Mouse (Mus musculus) hindbrain, embryonic 11.5 days (tissue): ENCODE data around the gene Fam207a. TPM values are rescaled to one million over a fixed set of nuclear protein-coding genes. Genes with fewer than 3 reads are reported as not detected.

ENCODE experiments used
- ATAC-seq: fragments of 200-750 bp; cut with Nextera tagmentation; 2 replicates; pipeline ENCODE4 v1.8.0; 2017; ENCODE audit warnings: mild to moderate bottlenecking, moderate TSS enrichment, moderate library complexity; ENCODE audit not compliant: low FRiP score
- DNase-seq: peaks from one replicate; pipeline ENCODE4 v3.0.0-alpha.2; 2015; ENCODE audit warnings: low spot score
- H3K27ac ChIP-seq: fragments of 300-500 bp; sonication (generic); 2 replicates; pipeline ENCODE4 v1.5.1; 2014; ENCODE audit warnings: mild to moderate bottlenecking, low read depth, low read length
- H3K27me3 ChIP-seq: fragments of 300-500 bp; sonication (generic); 2 replicates; pipeline ENCODE4 v1.6.1; 2014; ENCODE audit warnings: mild to moderate bottlenecking, low read length, moderate library complexity, mixed read lengths; ENCODE audit not compliant: control insufficient read depth, insufficient read depth
- H3K36me3 ChIP-seq: fragments of 300-500 bp; sonication (generic); 2 replicates; pipeline ENCODE4 v1.6.1; 2014; ENCODE audit warnings: mild to moderate bottlenecking, low read length, moderate library complexity, mixed read lengths; ENCODE audit not compliant: control insufficient read depth, insufficient read depth
- H3K4me1 ChIP-seq: fragments of 300-500 bp; sonication (generic); replicated peaks from 2 replicates; pipeline ENCODE4 v1.6.1; 2014; ENCODE audit warnings: low read length, mixed read lengths; ENCODE audit not compliant: control insufficient read depth, insufficient read depth
- H3K4me2 ChIP-seq: fragments of 300-500 bp; sonication (generic); replicated peaks from 2 replicates; pipeline ENCODE4 v1.6.1; 2014; ENCODE audit warnings: mild to moderate bottlenecking, low read depth, low read length
- H3K4me3 ChIP-seq: fragments of 300-500 bp; sonication (generic); 2 replicates; pipeline ENCODE4 v1.5.1; 2014; ENCODE audit warnings: low read depth, low read length
- H3K9ac ChIP-seq: fragments of 300-500 bp; sonication (generic); 2 replicates; pipeline ENCODE4 v1.6.1; 2014; ENCODE audit warnings: low read depth, low read length
- H3K9me3 ChIP-seq: fragments of 300-500 bp; sonication (generic); 2 replicates; pipeline ENCODE4 v1.6.1; 2016; ENCODE audit warnings: low read length; ENCODE audit not compliant: control insufficient read depth
- WGBS: fragments of 180-500 bp; shearing (Covaris S2); extraction: QIAGEN DNeasy Blood & Tissue Kit; methylation state at CpG from one replicate; pipeline ENCODE4 v1.1.7; 2014; 5-methylcytosine and 5-hydroxymethylcytosine counted together
- polyA plus RNA-seq: library from polyadenylated mRNA; unstranded; fragments of >200 nt; fragmentation: Nextera tagmentation; extraction: Ambion mirVana; gene quantifications from 2 replicates; pipeline ENCODE4 v1.2.1, GENCODE M21; 2014

Fam207a gene
- polyA plus RNA-seq, 1 experiment from 2014 or later = 34.6 TPM

- 40% methylated on average over 12 of the region's 12 CpGs for WGBS
These were observed 6.0 kb downstream of the Fam207a start for GRCm38 (mm10) chr10:77509403-77510187.

GRCm38 (mm10) chr10:77508744-77509143, 6.8 kb downstream of the Fam207a start:
- Histone ChIP-seq H3K27ac (no peak overlapping the region), H3K36me3 (no peaks in the 10 kb centered on the region), H3K27me3 (no peaks in the 10 kb centered on the region), H3K4me2 (no peak overlapping the region), H3K4me3 (no peak overlapping the region), H3K9me3 (no peaks in the 10 kb centered on the region), H3K9ac (no peak overlapping the region), H3K4me1 (no peaks in the 10 kb centered on the region; the same call in 1 of the 2 replicates)
- no peak for DNase-seq
- no peak for ATAC-seq
- 92% methylated on average over 3 of the region's 3 CpGs for WGBS

More at GRCm38 (mm10) chr10:77509403-77510187, 6.0 kb downstream of the Fam207a start:
- H3K4me1 ChIP-seq = no peaks in the 10 kb centered on the region; the same call in none of the 2 replicates
- H3K27ac ChIP-seq = no peak overlapping the region
- no peak overlapping the region for H3K9ac ChIP-seq
- DNase-seq = peak; percentile 93
- no peaks in the 10 kb centered on the region for H3K9me3 ChIP-seq
- H3K27me3 ChIP-seq = no peaks in the 10 kb centered on the region
- no peak overlapping the region for H3K4me3 ChIP-seq
- peak; percentile 87 for ATAC-seq
- H3K4me2 ChIP-seq = no peak overlapping the region
- no peaks in the 10 kb centered on the region for H3K36me3 ChIP-seq

- DNase-seq (no peak), ATAC-seq (no peak)
- Histone ChIP-seq H3K27me3 (no peaks in the 10 kb centered on the region), H3K9me3 (no peaks in the 10 kb centered on the region), H3K4me3 (no peak overlapping the region), H3K9ac (no peak overlapping the region), H3K27ac (no peak overlapping the region), H3K4me1 (no peaks in the 10 kb centered on the region; the same call in 1 of the 2 replicates), H3K4me2 (no peak overlapping the region), H3K36me3 (no peaks in the 10 kb centered on the region)
- WGBS = 97% methylated on average over 4 of the region's 4 CpGs
These were observed 7.8 kb downstream of the Fam207a start for GRCm38 (mm10) chr10:77507779-77508178.

GRCm38 (mm10) chr10:77506961-77507577, 8.5 kb downstream of the Fam207a start:
- 90% methylated on average over 13 of the region's 13 CpGs for WGBS
- H3K4me1 ChIP-seq = no peaks in the 10 kb centered on the region; the same call in 1 of the 2 replicates
- DNase-seq (no peak), ATAC-seq (no peak)
- H3K27me3 ChIP-seq = no peaks in the 10 kb centered on the region
- no peak overlapping the region for H3K4me2 ChIP-seq
- no peak overlapping the region for H3K27ac ChIP-seq
- H3K4me3 ChIP-seq = no peak overlapping the region
- H3K9ac ChIP-seq = no peak overlapping the region
- peaks cover 3% of the 10 kb centered on the region; the same call in 1 of the 2 replicates for H3K36me3 ChIP-seq
- H3K9me3 ChIP-seq = no peaks in the 10 kb centered on the region

GRCm38 (mm10) chr10:77506526-77506925, 9.1 kb downstream of the Fam207a start:
- no peak overlapping the region for H3K9ac ChIP-seq
- ATAC-seq (no peak), DNase-seq (no peak)
- peaks cover 4% of the 10 kb centered on the region; the same call in 1 of the 2 replicates for H3K36me3 ChIP-seq
- H3K4me3 ChIP-seq = no peak overlapping the region
- 91% methylated on average over 5 of the region's 5 CpGs for WGBS
- no peaks in the 10 kb centered on the region; the same call in 1 of the 2 replicates for H3K4me1 ChIP-seq
- no peak overlapping the region for H3K4me2 ChIP-seq
- no peaks in the 10 kb centered on the region for H3K27me3 ChIP-seq
- H3K9me3 ChIP-seq = no peaks in the 10 kb centered on the region
- H3K27ac ChIP-seq = no peak overlapping the region

- H3K4me3 ChIP-seq = no peak overlapping the region
- H3K9ac ChIP-seq = no peak overlapping the region
- no peak overlapping the region for H3K27ac ChIP-seq
- 98% methylated on average over 6 of the region's 6 CpGs for WGBS
- H3K4me1 ChIP-seq = no peaks in the 10 kb centered on the region; the same call in 1 of the 2 replicates
- DNase-seq (no peak), ATAC-seq (no peak)
- no peaks in the 10 kb centered on the region for H3K27me3 ChIP-seq
- H3K36me3 ChIP-seq = peaks cover 7% of the 10 kb centered on the region; the same call in 1 of the 2 replicates
- H3K4me2 ChIP-seq = no peak overlapping the region
- no peaks in the 10 kb centered on the region for H3K9me3 ChIP-seq
These were observed 11.4 kb downstream of the Fam207a start for GRCm38 (mm10) chr10:77504143-77504542.

GRCm38 (mm10) chr10:77502967-77503922, 12.3 kb downstream of the Fam207a start:
- no peak overlapping the region for H3K4me3 ChIP-seq
- no peak overlapping the region for H3K4me2 ChIP-seq
- H3K4me1 ChIP-seq = no peaks in the 10 kb centered on the region
- no peak overlapping the region for H3K27ac ChIP-seq
- H3K27me3 ChIP-seq = no peaks in the 10 kb centered on the region
- peaks cover 7% of the 10 kb centered on the region; the same call in 1 of the 2 replicates for H3K36me3 ChIP-seq
- DNase-seq (no peak), ATAC-seq (no peak)
- no peak overlapping the region for H3K9ac ChIP-seq
- WGBS = 84% methylated on average over 25 of the region's 25 CpGs
- no peaks in the 10 kb centered on the region for H3K9me3 ChIP-seq

GRCm38 (mm10) chr10:77500636-77501035, 14.9 kb downstream of the Fam207a start:
- DNase-seq (no peak), ATAC-seq (no peak)
- no peaks in the 10 kb centered on the region for H3K4me1 ChIP-seq
- no peak overlapping the region for H3K4me3 ChIP-seq
- 84% methylated on average over 14 of the region's 14 CpGs for WGBS
- peaks cover 7% of the 10 kb centered on the region for H3K36me3 ChIP-seq
- no peak overlapping the region for H3K9ac ChIP-seq
- no peak overlapping the region for H3K27ac ChIP-seq
- no peaks in the 10 kb centered on the region for H3K27me3 ChIP-seq
- H3K9me3 ChIP-seq = no peaks in the 10 kb centered on the region
- H3K4me2 ChIP-seq = no peak overlapping the region
